Mouse (Mus musculus): Measurements from ENCODE around the gene Slc25a39. TPM values are rescaled to one million over a fixed set of nuclear protein-coding genes. Genes with fewer than 3 reads are reported as not detected.
"Not testable (repeated sequence)": the region's sequence is repeated elsewhere in the genome, so short reads cannot be mapped to it uniquely, and the experiment has no call there.

Slc25a39 gene
- total and polyA plus RNA-seq, 2 experiments, result 181 to 1,099 TPM

DNA sequence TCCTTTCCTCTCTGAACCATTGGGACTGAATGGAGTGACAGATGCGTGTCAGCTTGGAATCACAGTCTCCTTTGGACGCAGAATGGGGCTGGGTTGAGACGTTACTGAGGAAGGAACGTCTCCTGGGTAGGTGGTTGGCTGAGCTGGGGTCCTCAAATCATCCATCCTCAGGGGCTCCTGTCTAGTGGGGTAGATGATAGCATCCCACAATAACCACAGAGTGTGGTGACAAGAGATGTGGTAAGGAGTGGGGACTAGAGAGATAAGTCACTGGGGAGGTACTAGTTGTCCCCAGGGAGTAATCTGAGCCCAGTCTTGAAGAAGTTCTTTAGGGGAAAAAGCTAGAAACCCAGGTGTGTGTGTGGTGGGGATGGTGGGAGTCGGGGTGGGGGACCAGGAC, 39.4 kb downstream of the Slc25a39 start:
- Histone ChIP-seq H3K27me3 (ENCODE audit: control insufficient read depth, insufficient read depth, low read length) (no peaks in the 10 kb centered on the region), H3K4me3 (ENCODE audit: insufficient read depth, low read depth, low read length) (no peak overlapping the region), H3K79me2 (ENCODE audit: control insufficient read depth, insufficient read depth, low read length) (no peaks in the 10 kb centered on the region), H3K9ac (ENCODE audit: low read depth, low read length) (no peak overlapping the region), H3K4me1 (ENCODE audit: control insufficient read depth, insufficient read depth, low read length) (no peaks in the 10 kb centered on the region), H3K36me3 (ENCODE audit: control insufficient read depth, insufficient read depth, low read length) (no peaks in the 10 kb centered on the region), H3K27ac (replicated peaks; ENCODE audit: insufficient read depth, low read depth, low read length) (no peak overlapping the region)
- no peak for TF ChIP-seq POLR2A (IDR thresholded peaks at IDR 0.05; ENCODE audit: extremely low read depth, insufficient read depth, low read length)
- no peak for TF ChIP-seq CTCF (IDR thresholded peaks at IDR 0.05; ENCODE audit: low read depth, low read length)
- DNase-seq (ENCODE audit: extremely low read depth, low read depth, low spot score), result no peak
- 90% methylated on average over 5 of the region's 5 CpGs for WGBS

DNA sequence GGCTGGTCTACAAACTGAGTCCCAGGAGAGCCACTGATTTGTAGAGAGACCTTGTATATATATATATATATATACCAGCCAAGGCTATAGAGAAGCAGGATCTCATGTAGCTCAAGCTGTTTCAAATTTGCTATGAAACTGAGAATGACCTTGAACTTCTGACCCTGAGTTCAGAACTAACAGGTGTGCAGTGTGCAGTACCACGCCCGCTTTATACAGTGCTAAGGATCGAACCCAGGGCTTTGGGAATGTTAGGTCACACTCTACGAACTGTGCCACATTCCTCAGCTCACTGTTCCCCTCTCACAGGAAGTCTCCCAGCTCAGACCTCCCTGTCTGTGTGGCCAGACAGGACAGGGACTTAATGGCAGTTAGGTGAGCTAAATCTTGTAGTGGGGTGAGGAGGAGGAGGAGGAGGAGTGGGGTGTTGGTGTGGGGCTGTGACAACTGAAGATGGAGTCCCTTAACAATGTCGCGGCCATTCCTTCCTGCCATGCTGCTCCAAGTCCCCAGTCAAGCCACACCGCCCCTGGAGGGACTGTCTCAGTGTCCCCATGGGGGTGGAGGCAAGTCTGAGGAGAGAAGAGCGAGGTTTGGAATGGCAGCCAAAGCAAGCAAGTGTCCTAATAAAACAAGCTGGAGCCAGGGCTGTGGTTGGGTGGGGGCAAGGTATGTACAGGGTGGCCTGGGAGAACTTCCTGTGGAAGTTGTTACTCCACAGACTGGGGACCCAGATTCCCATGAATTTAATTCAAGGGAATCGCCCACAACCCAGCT, 40.1 kb downstream of the Slc25a39 start:
- Histone ChIP-seq H3K36me3 (ENCODE audit: control insufficient read depth, insufficient read depth, low read length) (no peaks in the 10 kb centered on the region), H3K4me3 (ENCODE audit: insufficient read depth, low read depth, low read length) (no peak overlapping the region), H3K27ac (replicated peaks; ENCODE audit: insufficient read depth, low read depth, low read length) (no peak overlapping the region), H3K79me2 (ENCODE audit: control insufficient read depth, insufficient read depth, low read length) (no peaks in the 10 kb centered on the region), H3K9ac (ENCODE audit: low read depth, low read length) (no peak overlapping the region), H3K27me3 (ENCODE audit: control insufficient read depth, insufficient read depth, low read length) (no peaks in the 10 kb centered on the region), H3K4me1 (ENCODE audit: control insufficient read depth, insufficient read depth, low read length) (no peaks in the 10 kb centered on the region)
- TF ChIP-seq POLR2A (IDR thresholded peaks at IDR 0.05; ENCODE audit: extremely low read depth, insufficient read depth, low read length) (no peak), CTCF (IDR thresholded peaks at IDR 0.05; ENCODE audit: low read depth, low read length) (no peak)
- no peak for DNase-seq (ENCODE audit: extremely low read depth, low read depth, low spot score)
- 78% methylated on average over 9 of the region's 9 CpGs for WGBS

DNA sequence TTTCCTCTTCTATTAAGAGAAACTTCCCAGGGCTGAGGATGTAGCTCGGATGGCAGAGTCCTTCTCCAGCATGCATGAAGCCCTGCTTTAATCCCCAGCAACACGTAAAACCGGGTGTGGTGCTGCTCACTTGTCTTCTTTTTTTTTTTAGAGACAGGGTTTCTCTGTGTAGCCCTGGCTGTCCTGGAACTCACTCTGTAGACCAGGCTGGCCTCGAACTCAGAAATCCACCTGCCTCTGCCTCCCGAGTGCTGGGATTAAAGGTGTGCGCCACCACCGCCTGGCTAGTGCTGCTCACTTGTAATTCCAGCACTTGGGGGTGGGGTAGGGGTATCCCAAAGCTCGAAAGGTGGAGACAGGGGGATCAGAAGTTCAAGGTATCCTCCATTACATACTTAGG, 41.6 kb downstream of the Slc25a39 start, which contains the start of gene Slc4a1:
Slc4a1 (minus strand) TSS at position 101 of the 400 bp plus-strand sequence.
- not testable (repeated sequence) for H3K9ac ChIP-seq (ENCODE audit: low read depth, low read length); H3K79me2 ChIP-seq (ENCODE audit: control insufficient read depth, insufficient read depth, low read length); H3K27ac ChIP-seq (replicated peaks; ENCODE audit: insufficient read depth, low read depth, low read length); DNase-seq (ENCODE audit: extremely low read depth, low read depth, low spot score); H3K4me3 ChIP-seq (ENCODE audit: insufficient read depth, low read depth, low read length); H3K36me3 ChIP-seq (ENCODE audit: control insufficient read depth, insufficient read depth, low read length); H3K4me1 ChIP-seq (ENCODE audit: control insufficient read depth, insufficient read depth, low read length); H3K27me3 ChIP-seq (ENCODE audit: control insufficient read depth, insufficient read depth, low read length)
- 92% methylated on average over 8 of the region's 8 CpGs for WGBS

DNA sequence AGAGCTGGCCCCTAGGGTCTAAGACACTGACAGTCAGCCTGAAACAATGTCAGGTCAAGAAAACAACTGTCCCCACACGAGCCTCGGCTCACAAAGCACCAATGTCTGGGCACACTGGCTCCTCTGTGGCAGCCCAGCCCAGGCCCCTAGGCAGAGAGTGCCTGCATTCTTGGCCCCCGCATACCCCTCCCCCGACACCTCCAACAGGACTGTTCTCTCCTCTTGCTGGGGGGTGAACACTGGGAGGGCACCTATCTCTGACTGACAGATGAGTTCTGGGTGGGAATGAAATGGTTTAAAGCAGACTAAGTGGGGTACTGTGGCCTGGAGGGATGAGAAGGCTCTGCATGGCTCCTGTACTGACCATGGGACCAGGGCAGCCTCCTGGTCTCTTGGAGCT, 42.0 kb downstream of the Slc25a39 start:
- DNase-seq (ENCODE audit: extremely low read depth, low read depth, low spot score), result no peak
- Histone ChIP-seq H3K36me3 (ENCODE audit: control insufficient read depth, insufficient read depth, low read length) (no peaks in the 10 kb centered on the region), H3K79me2 (ENCODE audit: control insufficient read depth, insufficient read depth, low read length) (no peaks in the 10 kb centered on the region), H3K27ac (replicated peaks; ENCODE audit: insufficient read depth, low read depth, low read length) (no peak overlapping the region), H3K4me1 (ENCODE audit: control insufficient read depth, insufficient read depth, low read length) (no peaks in the 10 kb centered on the region), H3K27me3 (ENCODE audit: control insufficient read depth, insufficient read depth, low read length) (no peaks in the 10 kb centered on the region), H3K9ac (ENCODE audit: low read depth, low read length) (no peak overlapping the region), H3K4me3 (ENCODE audit: insufficient read depth, low read depth, low read length) (no peak overlapping the region)
- WGBS, result 85% methylated on average over 4 of the region's 4 CpGs
- no peak for TF ChIP-seq CTCF (IDR thresholded peaks at IDR 0.05; ENCODE audit: low read depth, low read length)

DNA sequence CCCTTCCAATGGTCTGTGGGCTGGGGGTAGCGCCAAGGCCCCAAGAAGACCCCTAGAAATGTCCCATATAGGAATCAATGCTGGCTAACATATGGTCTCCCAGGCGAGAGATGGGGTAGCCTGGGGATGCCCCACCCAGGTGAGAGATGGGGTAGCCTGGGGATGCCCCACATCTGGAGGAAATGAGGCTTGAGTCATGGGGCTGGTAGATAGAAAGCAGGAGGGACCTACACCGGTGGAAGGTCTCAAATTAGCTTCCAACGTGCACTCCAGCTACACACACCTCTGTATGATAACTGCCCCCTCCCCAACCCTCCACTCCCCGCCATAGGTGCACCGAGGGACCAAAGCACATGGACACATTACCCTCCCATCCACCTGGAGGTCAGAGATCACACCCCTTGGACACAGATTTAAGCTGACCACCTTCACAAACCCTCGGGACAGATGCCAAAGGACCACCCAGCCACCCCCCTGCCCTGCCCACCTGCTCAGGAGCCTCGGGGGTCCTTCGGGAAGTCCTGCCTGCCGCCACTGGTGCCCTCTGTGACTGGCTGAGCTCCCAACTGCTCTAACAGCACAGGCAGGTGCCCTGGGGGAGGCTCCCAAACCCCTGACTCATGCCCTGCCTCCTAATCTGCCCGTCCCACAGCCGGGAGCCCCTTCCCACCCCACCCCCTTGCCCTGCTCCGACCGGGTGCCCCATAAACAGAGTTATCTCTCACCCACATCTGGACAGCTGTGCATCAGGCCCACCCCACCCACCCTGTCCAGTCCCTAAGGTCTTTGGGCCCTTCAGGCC, 43.0 kb downstream of the Slc25a39 start:
- Histone ChIP-seq H3K9ac (ENCODE audit: low read depth, low read length) (no peak overlapping the region), H3K27me3 (ENCODE audit: control insufficient read depth, insufficient read depth, low read length) (no peaks in the 10 kb centered on the region), H3K4me1 (ENCODE audit: control insufficient read depth, insufficient read depth, low read length) (no peaks in the 10 kb centered on the region), H3K36me3 (ENCODE audit: control insufficient read depth, insufficient read depth, low read length) (no peaks in the 10 kb centered on the region), H3K4me3 (ENCODE audit: insufficient read depth, low read depth, low read length) (no peak overlapping the region), H3K79me2 (ENCODE audit: control insufficient read depth, insufficient read depth, low read length) (no peaks in the 10 kb centered on the region), H3K27ac (replicated peaks; ENCODE audit: insufficient read depth, low read depth, low read length) (no peak overlapping the region)
- 78% methylated on average over 14 of the region's 14 CpGs for WGBS
- no peak for TF ChIP-seq POLR2A (IDR thresholded peaks at IDR 0.05; ENCODE audit: extremely low read depth, insufficient read depth, low read length)
- TF ChIP-seq CTCF (IDR thresholded peaks at IDR 0.05; ENCODE audit: low read depth, low read length), result no peak
- DNase-seq (ENCODE audit: extremely low read depth, low read depth, low spot score), result no peak

DNA sequence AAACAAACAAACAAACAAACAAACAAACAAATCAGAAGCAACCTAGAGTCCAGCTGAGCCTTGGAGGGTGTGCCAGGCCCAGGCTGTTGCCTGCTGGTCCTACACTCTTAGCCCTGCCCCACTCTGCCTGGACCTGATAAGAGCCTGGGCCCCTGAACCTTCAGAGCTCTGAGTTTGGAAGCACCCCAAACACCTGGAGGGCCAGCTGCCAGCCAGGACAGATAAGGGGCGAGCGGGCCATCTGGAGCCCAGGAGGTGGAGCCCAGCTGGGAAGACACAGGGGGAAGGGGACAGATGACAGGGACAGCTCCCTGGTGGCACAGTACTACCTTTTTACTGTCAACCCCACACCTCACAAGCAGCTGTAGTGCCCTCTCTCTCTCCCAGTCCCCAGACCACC, 44.1 kb downstream of the Slc25a39 start:
- H3K36me3 ChIP-seq (ENCODE audit: control insufficient read depth, insufficient read depth, low read length), result no peaks in the 10 kb centered on the region
- no peaks in the 10 kb centered on the region for H3K27me3 ChIP-seq (ENCODE audit: control insufficient read depth, insufficient read depth, low read length)
- WGBS, result 9% methylated on average over 2 of the region's 2 CpGs
- no peak overlapping the region for H3K27ac ChIP-seq (replicated peaks; ENCODE audit: insufficient read depth, low read depth, low read length)
- H3K79me2 ChIP-seq (ENCODE audit: control insufficient read depth, insufficient read depth, low read length), result no peaks in the 10 kb centered on the region
- no peak overlapping the region for H3K9ac ChIP-seq (ENCODE audit: low read depth, low read length)
- no peaks in the 10 kb centered on the region for H3K4me1 ChIP-seq (ENCODE audit: control insufficient read depth, insufficient read depth, low read length)
- DNase-seq (ENCODE audit: extremely low read depth, low read depth, low spot score), result no peak
- H3K4me3 ChIP-seq (ENCODE audit: insufficient read depth, low read depth, low read length), result no peak overlapping the region
- TF ChIP-seq CTCF (IDR thresholded peaks at IDR 0.05; ENCODE audit: low read depth, low read length), result no peak
- no peak for TF ChIP-seq POLR2A (IDR thresholded peaks at IDR 0.05; ENCODE audit: extremely low read depth, insufficient read depth, low read length)
